Mouse (Mus musculus): ENCODE results near the gene BC005624.
"Not testable (repeated sequence)": the region's sequence is repeated elsewhere in the genome, so short reads cannot be mapped to it uniquely, and the experiment has no call there.

BC005624 gene

GRCm38 (mm10) chr2:30983024-30983423, 1.0 kb upstream of the BC005624 start:
- CTCF ChIA-PET = interaction anchor here (0.6 kb wide), 1 partner anchor 1233 kb away, joined by 7 read pairs; no protein-coding TSS in a partner anchor

- CTCF ChIA-PET = interaction anchor here (0.7 kb wide), 1 partner anchor 363 kb away, joined by 4 read pairs; no protein-coding TSS in a partner anchor
Observed at GRCm38 (mm10) chr2:30967352-30968327, 14.4 kb downstream of the BC005624 start, which contains the start of gene Tor1a. Gene Tor1a (minus strand): TSS chr2:30967933.

GRCm38 (mm10) chr2:30966826-30967225, 15.2 kb downstream of the BC005624 start:
- CTCF ChIA-PET = interaction anchor here (0.7 kb wide), 1 partner anchor 362 kb away, joined by 4 read pairs; no protein-coding TSS in a partner anchor

DNA sequence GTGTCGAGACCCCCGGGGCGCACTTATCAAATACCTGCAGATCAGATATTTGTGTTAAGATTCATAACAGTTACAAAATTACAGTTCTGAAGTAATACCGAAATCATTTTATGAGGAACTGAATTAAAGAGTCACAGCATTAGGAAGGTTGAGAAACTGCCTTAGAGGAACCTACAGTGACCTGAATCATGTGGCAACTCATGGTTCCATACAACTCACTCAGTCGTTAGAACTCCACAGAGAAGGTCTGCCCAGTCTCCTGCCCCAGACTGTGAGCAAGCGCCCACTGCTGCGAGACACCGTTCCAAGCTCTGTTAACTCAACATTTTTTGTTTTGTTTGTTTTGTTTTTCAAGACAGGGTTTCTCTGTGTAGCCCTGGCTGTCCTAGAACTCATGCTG, 16.4 kb downstream of the BC005624 start:
- CTCF ChIA-PET = interaction anchor here (0.6 kb wide), 1 partner anchor 259 kb away, joined by 3 read pairs; no protein-coding TSS in a partner anchor

GRCm38 (mm10) chr2:30962570-30963254, 19.3 kb downstream of the BC005624 start:
- CTCF ChIA-PET = interaction anchor here (0.6 kb wide), 1 partner anchor 408 kb away, joined by 4 read pairs; no protein-coding TSS in a partner anchor

- CTCF ChIA-PET = no interaction called here
Observed at GRCm38 (mm10) chr2:30959856-30960255, 22.1 kb downstream of the BC005624 start.

- CTCF ChIA-PET = no interaction called here
Observed at GRCm38 (mm10) chr2:30958726-30959125, 23.3 kb downstream of the BC005624 start.

DNA sequence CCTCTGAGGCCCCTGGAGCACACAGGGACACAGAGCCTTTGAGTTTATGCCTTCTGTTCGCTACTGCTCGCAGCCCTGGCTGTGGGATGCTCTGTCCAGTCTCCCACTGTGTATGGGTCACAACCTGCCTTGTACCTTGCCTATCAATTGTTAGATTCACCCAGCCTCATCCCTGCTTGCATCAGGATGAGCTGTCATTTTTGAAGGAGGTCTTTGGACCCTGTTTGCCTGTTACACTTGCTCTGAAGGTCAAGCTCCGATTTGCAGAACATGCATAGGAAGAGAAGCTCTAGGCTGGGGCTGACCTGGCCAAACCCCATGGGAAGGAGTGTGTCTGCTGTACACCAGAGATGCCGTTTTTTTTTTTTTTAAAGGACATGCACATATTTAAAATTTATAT, 24.5 kb downstream of the BC005624 start:
- CTCF ChIA-PET = interaction anchor here (0.6 kb wide), 1 partner anchor 83 kb away, joined by 5 read pairs; no protein-coding TSS in a partner anchor

- CTCF ChIA-PET = no interaction called here
Observed at GRCm38 (mm10) chr2:30954797-30955196, 27.2 kb downstream of the BC005624 start.

DNA sequence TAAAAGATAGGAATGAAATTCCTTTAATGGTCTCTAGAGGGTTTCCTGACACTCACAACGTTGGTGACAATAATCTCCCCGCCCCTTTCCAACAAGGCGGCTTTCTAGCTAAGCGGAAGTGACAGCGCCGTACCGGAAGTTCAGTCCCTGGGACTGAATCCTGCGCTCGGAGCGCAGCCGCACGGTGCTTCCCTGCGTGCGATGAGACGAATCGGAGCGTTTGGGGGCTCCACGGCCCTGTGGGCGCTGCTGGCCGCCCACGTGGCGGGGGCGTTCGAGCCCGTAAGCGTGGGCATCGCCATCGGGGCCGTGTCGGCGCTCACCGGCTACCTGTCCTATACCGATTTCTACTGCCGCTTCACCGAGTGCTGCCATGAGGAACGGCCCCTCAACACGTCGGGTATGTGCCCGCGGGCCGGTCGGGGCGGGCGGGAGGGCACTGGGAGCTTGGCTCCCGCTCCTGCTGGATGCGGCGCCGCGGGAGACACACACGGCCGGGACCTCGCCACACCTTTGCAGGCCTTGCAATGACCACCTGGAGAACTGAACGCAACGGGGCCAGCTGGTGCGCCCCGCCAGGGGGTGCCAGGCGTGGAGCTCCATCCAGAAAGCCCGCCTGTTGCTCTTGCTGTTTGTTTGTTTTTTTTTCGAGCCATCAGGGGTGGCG, 29.0 kb downstream of the BC005624 start, which contains the start of gene Tor1b:
Gene Tor1b, plus strand, starts transcription at position 136 of the 667 bp plus-strand sequence.
- CTCF ChIA-PET = interaction anchor here (0.6 to 0.9 kb wide), 4 partner anchors 18 to 902 kb away, joined by 3 to 13 read pairs (median 6); no protein-coding TSS in a partner anchor

GRCm38 (mm10) chr2:30952457-30952823, 29.6 kb downstream of the BC005624 start:
- CTCF ChIA-PET = interaction anchor here (0.6 to 0.7 kb wide), 2 partner anchors 227 to 902 kb away, joined by 4 to 8 read pairs; no protein-coding TSS in a partner anchor

- CTCF ChIA-PET = interaction anchor here (1.5 kb wide), 1 partner anchor 13 kb away, joined by 5 read pairs; the partner anchor contains the start of gene Ptges
Observed at GRCm38 (mm10) chr2:30942603-30943011, 39.4 kb downstream of the BC005624 start.

GRCm38 (mm10) chr2:30942116-30942515, 39.9 kb downstream of the BC005624 start:
- CTCF ChIA-PET = not testable (repeated sequence)

DNA sequence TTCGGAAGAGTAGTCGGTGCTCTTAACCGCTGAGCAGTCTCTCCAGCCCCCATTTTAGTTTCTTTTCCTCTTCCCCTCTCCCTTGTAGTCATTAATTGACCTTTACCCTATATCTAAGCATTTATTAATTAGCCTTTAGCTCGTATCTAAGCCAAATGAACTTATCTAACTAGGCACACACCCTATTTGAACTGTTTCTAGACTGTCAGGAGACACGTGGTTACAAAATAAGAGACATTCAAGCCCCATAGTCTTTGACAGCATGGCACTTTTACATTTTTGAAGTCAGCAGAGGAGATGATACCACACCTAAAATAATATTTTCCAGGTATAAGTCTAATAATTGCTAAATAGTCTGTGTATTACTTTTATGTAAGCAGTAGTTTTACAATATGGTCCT, 40.4 kb downstream of the BC005624 start:
- CTCF ChIA-PET = interaction anchor here (1.2 kb wide), 1 partner anchor 15 kb away, joined by 4 read pairs; no protein-coding TSS in a partner anchor

GRCm38 (mm10) chr2:30938574-30938991, 43.4 kb downstream of the BC005624 start:
- CTCF ChIA-PET = no interaction called here

DNA sequence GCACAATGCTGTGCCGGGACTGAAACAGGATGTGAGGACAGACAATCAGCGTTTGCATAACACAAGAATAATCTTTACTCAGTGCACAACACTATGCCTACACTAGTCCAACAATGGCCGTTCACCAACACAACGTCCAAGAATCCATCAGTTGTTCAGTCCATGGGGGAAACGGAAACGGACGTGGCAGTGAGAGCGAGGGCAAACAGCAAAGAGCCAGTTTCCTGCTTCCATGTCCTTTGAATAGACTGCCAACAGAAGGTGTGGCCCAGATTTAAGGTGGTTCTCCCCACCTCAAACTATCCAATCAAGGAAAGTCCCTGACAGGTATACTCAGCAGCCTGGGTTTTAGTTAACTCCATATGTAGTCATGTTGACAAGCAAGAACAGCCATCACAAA, 44.3 kb downstream of the BC005624 start:
- CTCF ChIA-PET = no interaction called here

DNA sequence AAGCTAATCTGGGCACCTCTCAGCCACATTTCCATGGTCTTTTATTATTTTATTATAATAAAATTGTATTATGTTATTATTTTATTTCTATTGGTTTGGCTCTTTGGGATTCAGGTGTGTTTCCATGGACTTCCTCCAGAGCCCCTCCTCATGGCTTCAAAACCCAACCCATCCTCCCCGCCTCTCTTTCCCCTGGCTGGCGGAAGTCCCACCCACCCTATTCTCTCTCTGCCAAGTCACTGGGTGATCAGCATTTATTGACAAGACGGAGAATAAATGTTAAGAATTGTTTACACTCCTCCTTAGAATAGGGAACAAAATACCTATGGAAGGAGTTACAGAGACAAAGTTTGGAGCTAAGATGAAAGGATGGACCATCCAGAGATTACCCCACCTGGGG, 45.2 kb downstream of the BC005624 start:
- CTCF ChIA-PET = no interaction called here

GRCm38 (mm10) chr2:30933917-30934450, 48.0 kb downstream of the BC005624 start:
- CTCF ChIA-PET = interaction anchor here (0.7 to 0.8 kb wide), 2 partner anchors 20 to 87 kb away, joined by 3 read pairs; no protein-coding TSS in a partner anchor

DNA sequence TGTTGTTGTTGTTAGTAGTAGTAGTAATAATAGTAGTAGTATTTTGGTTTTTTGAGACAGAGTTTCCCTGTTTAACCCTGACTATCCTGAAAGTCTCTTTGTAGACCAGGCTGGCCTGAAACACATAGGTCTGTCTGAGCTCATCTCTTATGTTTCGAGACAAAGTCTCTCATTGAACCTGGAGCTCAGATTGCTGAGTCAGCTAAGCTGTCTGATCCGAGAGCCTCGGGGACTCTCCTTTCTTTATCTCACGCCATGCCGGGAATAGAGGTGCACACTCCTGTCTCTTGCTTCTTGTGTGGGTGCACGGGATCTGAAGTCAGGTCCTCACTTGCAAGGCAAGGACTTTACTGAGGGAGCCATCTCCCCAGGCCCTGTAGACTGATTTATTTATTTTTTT, 49.0 kb downstream of the BC005624 start:
- CTCF ChIA-PET = interaction anchor here (0.5 to 0.7 kb wide), 2 partner anchors 13 to 560 kb away, joined by 3 to 4 read pairs; no protein-coding TSS in a partner anchor

GRCm38 (mm10) chr2:30931922-30932321, 50.1 kb downstream of the BC005624 start:
- CTCF ChIA-PET = no interaction called here

DNA sequence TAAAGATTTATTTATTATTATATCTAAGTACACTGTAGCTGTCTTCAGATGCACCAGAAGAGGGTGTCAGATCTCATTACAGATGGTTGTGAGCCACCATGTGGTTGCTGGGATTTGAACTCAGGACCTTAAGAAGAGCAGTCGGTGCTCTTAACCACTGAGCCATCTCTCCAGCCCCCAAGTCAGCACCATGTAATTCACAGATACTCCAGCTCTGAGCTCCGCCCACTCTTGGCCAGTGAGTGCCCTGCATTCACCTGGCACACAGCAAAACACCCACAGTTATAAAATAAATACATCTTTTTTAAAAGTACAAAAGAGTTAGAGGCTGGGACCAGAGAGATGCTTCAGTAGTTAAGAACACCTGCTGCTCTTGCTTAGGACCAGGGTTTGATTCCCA, 51.2 kb downstream of the BC005624 start:
- CTCF ChIA-PET = not testable (repeated sequence)

Data from spleen, embryonic (tissue).